ENCODE assay signal across 20 mouse cellular contexts in genomic region chr16:11589336-11589735, GRCm38 (mm10).
DNase-seq lines count a peak whose midpoint lies in the region; ATAC-seq and TF ChIP-seq lines count a peak whose summit lies in the region.
"Had no signal": no experiment of that assay in that cellular context is flagged by ENCODE, and none has a peak within 500 bp of the region (broad histone marks: within the 10 kb centered on the region; RNA-seq: fewer than 3 reads in every experiment).

No protein-coding gene starts in this region.

- H3K4me2 ChIP-seq in heart, embryonic 11.5 days, result no peak overlapping the region
- no peak overlapping the region for H3K4me2 ChIP-seq in hindbrain, postnatal 0 days (ENCODE audit: low read depth, low read length)
- H3K4me2 ChIP-seq in hindbrain, embryonic 11.5 days (replicated peaks; ENCODE audit: low read depth, low read length), result no peak overlapping the region
- H3K4me2 ChIP-seq in midbrain, embryonic 16.5 days (ENCODE audit: low read length), result no peak overlapping the region
- H3K4me2 ChIP-seq in midbrain, embryonic 11.5 days, result no peak overlapping the region
- H3K4me2 ChIP-seq: midbrain, embryonic 12.5 days; neural tube, embryonic 12.5 days had no signal

- H3K4me3 ChIP-seq in heart, embryonic 11.5 days (ENCODE audit: low read depth, low read length), result no peak overlapping the region
- no peak overlapping the region for H3K4me3 ChIP-seq in hindbrain, postnatal 0 days (ENCODE audit: low read length)
- H3K4me3 ChIP-seq in hindbrain, embryonic 11.5 days (ENCODE audit: low read depth, low read length), result no peak overlapping the region
- no peak overlapping the region for H3K4me3 ChIP-seq in midbrain, embryonic 16.5 days (ENCODE audit: low read depth, low read length)
- H3K4me3 ChIP-seq in midbrain, embryonic 11.5 days (ENCODE audit: low read depth, low read length), result no peak overlapping the region
- H3K4me3 ChIP-seq: erythroblast, embryonic 14.5 days; limb, embryonic 10.5 days; midbrain, embryonic 12.5 days; neural tube, embryonic 12.5 days had no signal

- no peaks in the 10 kb centered on the region for H3K9me3 ChIP-seq in heart, embryonic 11.5 days (replicated peaks; ENCODE audit: control insufficient read depth, low read length)
- H3K9me3 ChIP-seq in hindbrain, postnatal 0 days (ENCODE audit: low read length), result no peaks in the 10 kb centered on the region
- no peaks in the 10 kb centered on the region for H3K9me3 ChIP-seq in hindbrain, embryonic 11.5 days (ENCODE audit: control insufficient read depth, low read length)
- H3K9me3 ChIP-seq in midbrain, embryonic 16.5 days (replicated peaks; ENCODE audit: control insufficient read depth, low read length, poor library complexity, severe bottlenecking), result no peaks in the 10 kb centered on the region
- H3K9me3 ChIP-seq in midbrain, embryonic 11.5 days (ENCODE audit: control insufficient read depth, low read length), result no peaks in the 10 kb centered on the region
- H3K9me3 ChIP-seq: limb, embryonic 10.5 days; midbrain, embryonic 12.5 days; neural tube, embryonic 12.5 days had no signal

- no peaks in the 10 kb centered on the region for H3K27me3 ChIP-seq in heart, embryonic 11.5 days (ENCODE audit: control insufficient read depth, insufficient read depth, low read length)
- no peaks in the 10 kb centered on the region for H3K27me3 ChIP-seq in hindbrain, postnatal 0 days (ENCODE audit: insufficient read depth, low read length)
- no peaks in the 10 kb centered on the region for H3K27me3 ChIP-seq in hindbrain, embryonic 11.5 days (ENCODE audit: control insufficient read depth, insufficient read depth, low read length)
- no peaks in the 10 kb centered on the region for H3K27me3 ChIP-seq in midbrain, embryonic 16.5 days (ENCODE audit: control insufficient read depth, insufficient read depth, low read depth, low read length)
- H3K27me3 ChIP-seq in midbrain, embryonic 11.5 days (ENCODE audit: control insufficient read depth, insufficient read depth, low read length), result no peaks in the 10 kb centered on the region
- H3K27me3 ChIP-seq: midbrain, embryonic 12.5 days; neural tube, embryonic 12.5 days had no signal

- H3K4me1 ChIP-seq in heart, embryonic 11.5 days (ENCODE audit: control insufficient read depth, insufficient read depth, low read length), result peaks cover 13% of the 10 kb centered on the region
- H3K4me1 ChIP-seq in hindbrain, postnatal 0 days (ENCODE audit: insufficient read depth, low read length), result no peaks in the 10 kb centered on the region
- no peaks in the 10 kb centered on the region for H3K4me1 ChIP-seq in hindbrain, embryonic 11.5 days (replicated peaks; ENCODE audit: control insufficient read depth, insufficient read depth, low read length)
- no peaks in the 10 kb centered on the region for H3K4me1 ChIP-seq in midbrain, embryonic 16.5 days (ENCODE audit: control insufficient read depth, insufficient read depth, low read length)
- no peaks in the 10 kb centered on the region; the same call in 1 of the 2 replicates for H3K4me1 ChIP-seq in midbrain, embryonic 11.5 days (ENCODE audit: control insufficient read depth, insufficient read depth, low read length)
- H3K4me1 ChIP-seq: midbrain, embryonic 12.5 days; neural tube, embryonic 12.5 days had no signal

- no peak for ATAC-seq in heart, embryonic 11.5 days (replicated peaks; ENCODE audit: insufficient number of reproducible peaks, low FRiP score, low TSS enrichment)
- ATAC-seq in hindbrain, postnatal 0 days, result 0 out of 2 replicates have a peak, but pooled peaks have one; percentile 35
- ATAC-seq in hindbrain, embryonic 11.5 days (ENCODE audit: low FRiP score), result no peak
- ATAC-seq in midbrain, embryonic 16.5 days, result 0 out of 2 replicates have a peak, but pooled peaks have one; percentile 5
- ATAC-seq in midbrain, embryonic 11.5 days (ENCODE audit: low FRiP score), result no peak
- ATAC-seq: forebrain, embryonic 16.5 days; lung, postnatal 0 days had no signal

- peak overlapping the region; percentile 60 for H3K27ac ChIP-seq in heart, embryonic 11.5 days (ENCODE audit: low read depth, low read length)
- no peak overlapping the region for H3K27ac ChIP-seq in hindbrain, postnatal 0 days
- no peak overlapping the region for H3K27ac ChIP-seq in hindbrain, embryonic 11.5 days (ENCODE audit: low read depth, low read length)
- no peak overlapping the region for H3K27ac ChIP-seq in midbrain, embryonic 16.5 days (ENCODE audit: low read length)
- no peak overlapping the region for H3K27ac ChIP-seq in midbrain, embryonic 11.5 days (ENCODE audit: low read depth, low read length)
- H3K27ac ChIP-seq: limb, embryonic 10.5 days; midbrain, embryonic 12.5 days; neural tube, embryonic 12.5 days had no signal

- 28% methylated on average over 2 of the region's 2 CpGs for WGBS in heart, embryonic 11.5 days (ENCODE audit: insufficient replicate concordance)
- WGBS in hindbrain, postnatal 0 days, result 38% methylated on average over 2 of the region's 2 CpGs
- 46% methylated on average over 2 of the region's 2 CpGs for WGBS in hindbrain, embryonic 11.5 days
- WGBS in midbrain, embryonic 16.5 days, result 45% methylated on average over 2 of the region's 2 CpGs
- WGBS in midbrain, embryonic 11.5 days, result 45% methylated on average over 2 of the region's 2 CpGs

- DNase-seq in heart, postnatal 25 days (ENCODE audit: low spot score), result no peak
- DNase-seq in hindbrain, postnatal 0 days (ENCODE audit: low spot score), result no peak
- no peak for DNase-seq in hindbrain, embryonic 11.5 days (ENCODE audit: low spot score)
- DNase-seq in midbrain, embryonic 11.5 days (ENCODE audit: low spot score, missing footprints), result no peak
- DNase-seq in thymus, postnatal 4 days, result no peak
- DNase-seq in gastrocnemius, adult 18-20 months (ENCODE audit: low spot score), result no peak
- DNase-seq: adrenal gland, postnatal 25 days; cerebellum, adult 9-11 months; gastrocnemius, postnatal 14 days; layer of hippocampus, postnatal 36 days; spleen, adult 18-20 months; thymus, postnatal 14 days had no signal

- no peaks in the 10 kb centered on the region for H3K36me3 ChIP-seq in heart, embryonic 11.5 days (ENCODE audit: control insufficient read depth, insufficient read depth, low read length)
- no peaks in the 10 kb centered on the region for H3K36me3 ChIP-seq in hindbrain, postnatal 0 days (ENCODE audit: insufficient read depth, low read length)
- no peaks in the 10 kb centered on the region for H3K36me3 ChIP-seq in hindbrain, embryonic 11.5 days (ENCODE audit: control insufficient read depth, insufficient read depth, low read length)
- H3K36me3 ChIP-seq in midbrain, embryonic 16.5 days (ENCODE audit: control insufficient read depth, insufficient read depth, low read length), result no peaks in the 10 kb centered on the region
- H3K36me3 ChIP-seq in midbrain, embryonic 11.5 days (ENCODE audit: control insufficient read depth, insufficient read depth, low read length), result no peaks in the 10 kb centered on the region
- H3K36me3 ChIP-seq: limb, embryonic 10.5 days; midbrain, embryonic 12.5 days; neural tube, embryonic 12.5 days had no signal

- intact Hi-C loops in heart, postnatal 25 days (cut with DNase I), result no loop called here

- H3K9ac ChIP-seq in heart, embryonic 11.5 days (ENCODE audit: low read depth, low read length), result no peak overlapping the region
- H3K9ac ChIP-seq in hindbrain, postnatal 0 days (replicated peaks; ENCODE audit: low read length), result no peak overlapping the region
- no peak overlapping the region for H3K9ac ChIP-seq in hindbrain, embryonic 11.5 days (ENCODE audit: low read depth, low read length)
- no peak overlapping the region for H3K9ac ChIP-seq in midbrain, embryonic 16.5 days (ENCODE audit: low read depth, low read length)
- no peak overlapping the region for H3K9ac ChIP-seq in midbrain, embryonic 11.5 days (ENCODE audit: low read length)
- H3K9ac ChIP-seq: midbrain, embryonic 12.5 days; neural tube, embryonic 12.5 days had no signal

- TF ChIP-seq CTCF in hindbrain, postnatal 0 days (IDR thresholded peaks at IDR 0.05; ENCODE audit: low read depth), result no peak

Comparison
In these comparisons a context has a peak if more than half of its experiments do, and no peak if none do; other contexts are left out.
1. ATAC-seq: peak in hindbrain, postnatal 0 days (single experiment) and midbrain, embryonic 16.5 days (single experiment); none in heart, embryonic 11.5 days (single experiment), hindbrain, embryonic 11.5 days (single experiment) and midbrain, embryonic 11.5 days (single experiment).